Mouse (Mus musculus): Measurements from ENCODE around the gene Sptb.
A peak's percentile ranks its signal among the peaks of the same experiment; 100 is the strongest.

Sptb gene

GRCm38 (mm10) chr12:76673794-76674222 is 36.5 kb downstream of the Sptb start:
- DNase-seq (ENCODE audit: low spot score), result no peak

GRCm38 (mm10) chr12:76672008-76672407 is 38.3 kb downstream of the Sptb start:
- DNase-seq (ENCODE audit: low spot score), result no peak

GRCm38 (mm10) chr12:76670533-76671086 is 39.7 kb downstream of the Sptb start:
- DNase-seq (ENCODE audit: low spot score), result peak; percentile 19

GRCm38 (mm10) chr12:76669956-76670530 is 40.3 kb downstream of the Sptb start:
- DNase-seq (ENCODE audit: low spot score), result peak; percentile 52

GRCm38 (mm10) chr12:76668654-76669419 is 41.5 kb downstream of the Sptb start:
- DNase-seq (ENCODE audit: low spot score), result no peak

GRCm38 (mm10) chr12:76651788-76652345 is 58.5 kb downstream of the Sptb start:
- no peak for DNase-seq (ENCODE audit: low spot score)

GRCm38 (mm10) chr12:76649708-76650687 is 60.3 kb downstream of the Sptb start:
- DNase-seq (ENCODE audit: low spot score), result peak; percentile 76

GRCm38 (mm10) chr12:76645222-76646110 is 64.9 kb downstream of the Sptb start:
- DNase-seq (ENCODE audit: low spot score), result peak; percentile 68

GRCm38 (mm10) chr12:76643679-76644078 is 66.7 kb downstream of the Sptb start:
- no peak for DNase-seq (ENCODE audit: low spot score)

- no peak for DNase-seq (ENCODE audit: low spot score)
Measured at GRCm38 (mm10) chr12:76642616-76643015, 67.7 kb downstream of the Sptb start.

GRCm38 (mm10) chr12:76640620-76641019 is 69.7 kb downstream of the Sptb start:
- DNase-seq (ENCODE audit: low spot score), result no peak

- DNase-seq (ENCODE audit: low spot score), result no peak
Measured at GRCm38 (mm10) chr12:76634899-76635693, 75.3 kb downstream of the Sptb start.

GRCm38 (mm10) chr12:76623374-76623773 is 87.0 kb downstream of the Sptb start:
- no peak for DNase-seq (ENCODE audit: low spot score)

GRCm38 (mm10) chr12:76619847-76620246 is 90.5 kb downstream of the Sptb start:
- no peak for DNase-seq (ENCODE audit: low spot score)

- DNase-seq (ENCODE audit: low spot score), result no peak
Measured at GRCm38 (mm10) chr12:76618175-76618574, 92.2 kb downstream of the Sptb start.

- no peak for DNase-seq (ENCODE audit: low spot score)
Measured at GRCm38 (mm10) chr12:76615580-76615937, 94.8 kb downstream of the Sptb start.

GRCm38 (mm10) chr12:76614868-76615579 is 95.3 kb downstream of the Sptb start:
- DNase-seq (ENCODE audit: low spot score), result no peak

GRCm38 (mm10) chr12:76612621-76613020 is 97.7 kb downstream of the Sptb start:
- no peak for DNase-seq (ENCODE audit: low spot score)

- DNase-seq (ENCODE audit: low spot score), result no peak
Measured at GRCm38 (mm10) chr12:76608997-76609565, 101.3 kb downstream of the Sptb start.

Measured in embryo, embryonic 10.5 days (tissue).